Mouse (Mus musculus) midbrain, embryonic 10.5 days (tissue): ENCODE measurements around the gene Clta. TPM values are rescaled to one million over a fixed set of nuclear protein-coding genes. Genes with fewer than 3 reads are reported as not detected.

Experiments used
- DNase-seq: peaks from one replicate; pipeline ENCODE4 v3.0.0-alpha.2; 2017; ENCODE audit warnings: low spot score
- H3K27ac ChIP-seq: fragments of 300-500 bp; sonication (generic); replicated peaks from 2 replicates; pipeline ENCODE4 v1.5.1; 2016; ENCODE audit warnings: mild to moderate bottlenecking
- H3K27me3 ChIP-seq: fragments of 300-500 bp; sonication (generic); 2 replicates; pipeline ENCODE4 v1.6.1; 2016; ENCODE audit warnings: low read depth, mild to moderate bottlenecking; ENCODE audit not compliant: poor library complexity, severe bottlenecking
- H3K36me3 ChIP-seq: fragments of 300-500 bp; sonication (generic); 2 replicates; pipeline ENCODE4 v1.6.1; 2016; ENCODE audit warnings: mild to moderate bottlenecking, moderate library complexity
- H3K4me1 ChIP-seq: fragments of 300-500 bp; sonication (generic); 2 replicates; pipeline ENCODE4 v1.6.1; 2016
- H3K4me3 ChIP-seq: fragments of 300-500 bp; sonication (generic); 2 replicates; pipeline ENCODE4 v1.5.1; 2016; ENCODE audit warnings: mild to moderate bottlenecking, moderate library complexity
- H3K9me3 ChIP-seq: fragments of 300-500 bp; sonication (generic); replicated peaks from 2 replicates; pipeline ENCODE4 v1.6.1; 2016; ENCODE audit warnings: mild to moderate bottlenecking
- WGBS: fragments of 180-500 bp; shearing (Covaris S2); methylation state at CpG from one replicate; pipeline ENCODE4 v1.1.7; 2016; 5-methylcytosine and 5-hydroxymethylcytosine counted together
- polyA plus RNA-seq: library from polyadenylated mRNA; unstranded; fragments of >200 nt; fragmentation: Nextera tagmentation; extraction: Ambion mirVana; gene quantifications from 2 replicates; pipeline ENCODE4 v1.2.1, GENCODE M21; 2016

Gene Clta
- polyA plus RNA-seq, 1 experiment from 2014 or later: 190 TPM

DNA sequence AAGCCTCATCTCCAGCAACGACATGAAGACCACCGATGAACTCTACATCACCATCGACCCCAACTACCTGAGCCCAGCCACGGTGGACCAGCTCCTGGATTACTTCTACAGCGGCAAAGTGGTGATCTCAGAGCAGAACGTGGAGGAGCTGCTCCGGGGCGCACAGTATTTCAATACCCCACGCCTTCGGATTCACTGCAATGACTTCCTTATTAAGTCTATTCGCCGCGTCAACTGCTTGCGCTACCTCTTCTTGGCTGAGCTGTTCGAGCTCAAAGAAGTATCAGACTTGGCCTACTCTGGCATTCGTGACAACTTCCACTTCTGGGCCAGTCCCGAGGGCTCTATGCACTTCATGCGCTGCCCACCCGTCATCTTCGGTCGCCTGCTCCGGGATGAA is 20.5 kb upstream of the Clta start:
- DNase-seq: no peak
- WGBS: 92% methylated on average over 22 of the region's 22 CpGs
- no peaks in the 10 kb centered on the region for H3K9me3 ChIP-seq
- no peak overlapping the region for H3K4me3 ChIP-seq
- H3K27ac ChIP-seq: no peak overlapping the region
- H3K27me3 ChIP-seq: peaks cover 72% of the 10 kb centered on the region
- H3K4me1 ChIP-seq: peaks cover 14% of the 10 kb centered on the region
- no peaks in the 10 kb centered on the region for H3K36me3 ChIP-seq

DNA sequence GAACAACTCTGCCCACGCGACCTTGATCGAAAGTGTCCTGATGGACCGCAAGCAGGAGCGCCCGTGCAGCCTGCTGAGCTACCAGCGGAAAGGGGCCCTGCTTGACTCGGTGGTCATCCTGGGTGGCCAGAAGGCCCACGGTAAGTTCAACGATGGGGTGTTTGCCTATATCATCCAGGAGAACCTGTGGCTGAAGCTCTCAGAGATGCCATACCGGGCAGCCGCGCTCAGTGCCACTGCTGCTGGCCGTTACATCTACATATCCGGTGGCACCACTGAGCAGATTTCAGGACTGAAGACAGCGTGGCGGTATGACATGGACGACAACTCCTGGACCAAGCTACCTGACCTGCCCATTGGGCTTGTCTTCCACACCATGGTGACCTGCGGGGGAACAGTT is 19.9 kb upstream of the Clta start:
- Histone ChIP-seq H3K27ac (no peak overlapping the region), H3K9me3 (no peaks in the 10 kb centered on the region), H3K27me3 (peaks cover 68% of the 10 kb centered on the region), H3K4me3 (no peak overlapping the region), H3K4me1 (peaks cover 8% of the 10 kb centered on the region), H3K36me3 (no peaks in the 10 kb centered on the region)
- DNase-seq: no peak
- 90% methylated on average over 19 of the region's 19 CpGs for WGBS

DNA sequence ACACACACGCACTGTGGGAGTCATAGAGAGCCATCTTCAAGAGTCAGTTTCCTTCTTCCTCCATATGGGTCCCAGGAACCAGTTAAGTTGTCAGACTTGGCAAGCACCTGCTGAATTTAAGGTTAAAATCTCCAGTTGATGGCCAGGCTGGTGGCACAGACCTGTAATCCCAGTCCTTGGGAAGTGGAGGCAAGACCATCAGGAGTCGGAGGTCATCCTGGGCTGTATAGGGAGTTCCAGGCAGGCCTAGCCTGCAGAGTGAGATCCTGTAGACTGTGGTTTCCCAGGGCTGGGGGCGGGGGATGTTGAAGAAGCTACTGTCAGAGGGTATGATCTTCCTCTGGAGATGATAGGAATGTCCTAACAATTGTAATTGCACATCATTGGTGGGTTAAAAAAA is 15.3 kb upstream of the Clta start:
- H3K27me3 ChIP-seq: peaks cover 22% of the 10 kb centered on the region
- no peak overlapping the region for H3K4me3 ChIP-seq
- H3K4me1 ChIP-seq: 0 out of 2 replicates have a peak, but pooled peaks cover 3% of the 10 kb centered on the region
- no peaks in the 10 kb centered on the region for H3K9me3 ChIP-seq
- H3K27ac ChIP-seq: no peak overlapping the region
- 90% methylated on average over 3 of the region's 3 CpGs for WGBS
- DNase-seq: no peak
- no peaks in the 10 kb centered on the region for H3K36me3 ChIP-seq

DNA sequence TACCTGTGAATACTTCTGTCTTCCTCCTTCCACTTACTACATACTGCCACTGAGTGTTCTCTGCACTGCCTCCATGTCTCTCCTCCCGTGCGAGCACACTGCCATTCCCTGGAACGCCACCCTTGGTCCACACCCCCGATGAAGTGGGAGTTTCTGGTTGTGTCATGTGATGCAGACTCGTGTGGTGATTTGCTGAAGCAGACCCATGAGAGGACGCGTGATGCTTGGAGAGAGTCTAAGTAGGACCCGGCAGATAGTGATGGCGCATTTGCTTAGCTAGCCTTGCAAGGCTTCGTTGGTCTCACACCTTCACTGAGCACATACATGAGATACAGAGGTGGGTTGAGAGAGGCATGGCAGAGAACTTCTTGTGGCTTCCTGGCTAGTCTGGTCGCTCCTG is 11.2 kb upstream of the Clta start:
- no peak for DNase-seq
- Histone ChIP-seq H3K27ac (no peak overlapping the region), H3K4me3 (no peak overlapping the region), H3K36me3 (no peaks in the 10 kb centered on the region), H3K9me3 (no peaks in the 10 kb centered on the region), H3K27me3 (no peaks in the 10 kb centered on the region), H3K4me1 (0 out of 2 replicates have a peak, but pooled peaks cover 3% of the 10 kb centered on the region)
- 94% methylated on average over 11 of the region's 11 CpGs for WGBS

DNA sequence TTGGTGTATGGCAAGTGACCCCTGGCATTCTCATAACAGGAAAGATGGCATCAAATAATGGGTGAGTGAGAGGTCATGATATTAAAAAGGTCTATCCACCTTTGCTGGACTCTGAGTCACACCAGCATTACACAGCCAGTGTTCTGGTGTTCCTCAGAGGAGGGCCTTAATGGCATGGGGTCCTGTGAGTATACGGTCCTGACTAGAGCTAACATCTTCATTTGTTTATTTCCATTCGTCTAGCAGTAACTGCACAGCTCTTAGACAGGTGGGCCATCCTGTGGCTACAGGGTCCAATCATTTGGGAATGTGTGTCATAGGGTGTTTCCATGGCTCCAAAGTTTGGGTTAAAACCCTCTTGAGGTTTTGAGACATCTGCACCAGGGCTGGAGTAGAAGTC is 9.9 kb upstream of the Clta start:
- no peak overlapping the region for H3K4me3 ChIP-seq
- 77% methylated on average over 2 of the region's 2 CpGs for WGBS
- no peak for DNase-seq

DNA sequence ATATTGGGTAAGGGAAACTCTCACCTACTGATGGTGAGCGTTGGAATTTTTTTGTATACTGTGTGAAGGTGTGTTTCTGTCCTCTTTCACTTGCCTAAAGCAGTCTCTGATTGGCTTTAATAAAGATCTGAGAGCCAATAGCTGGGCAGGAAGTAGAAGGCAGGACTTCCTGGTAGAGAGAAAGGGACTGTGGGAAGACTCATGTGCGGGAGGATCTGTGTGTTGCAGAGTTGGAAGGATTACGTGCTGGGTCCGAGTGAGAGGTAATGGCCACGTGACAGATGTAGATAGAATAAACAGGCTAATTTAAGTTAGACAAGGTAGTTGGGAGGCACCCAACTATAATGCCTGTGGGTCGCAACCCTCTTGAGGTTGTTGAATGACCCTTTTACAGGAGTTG is 630 bp upstream of the Clta start:
- DNase-seq: no peak
- WGBS: 88% methylated on average over 6 of the region's 6 CpGs
- no peaks in the 10 kb centered on the region for H3K27me3 ChIP-seq

More for the DNA sequence above, 9.9 kb upstream of the Clta start:
- Histone ChIP-seq H3K9me3 (peaks cover 2% of the 10 kb centered on the region; the same call in 1 of the 2 replicates), H3K27ac (no peak overlapping the region), H3K27me3 (no peaks in the 10 kb centered on the region), H3K4me1 (no peaks in the 10 kb centered on the region), H3K36me3 (no peaks in the 10 kb centered on the region)

DNA sequence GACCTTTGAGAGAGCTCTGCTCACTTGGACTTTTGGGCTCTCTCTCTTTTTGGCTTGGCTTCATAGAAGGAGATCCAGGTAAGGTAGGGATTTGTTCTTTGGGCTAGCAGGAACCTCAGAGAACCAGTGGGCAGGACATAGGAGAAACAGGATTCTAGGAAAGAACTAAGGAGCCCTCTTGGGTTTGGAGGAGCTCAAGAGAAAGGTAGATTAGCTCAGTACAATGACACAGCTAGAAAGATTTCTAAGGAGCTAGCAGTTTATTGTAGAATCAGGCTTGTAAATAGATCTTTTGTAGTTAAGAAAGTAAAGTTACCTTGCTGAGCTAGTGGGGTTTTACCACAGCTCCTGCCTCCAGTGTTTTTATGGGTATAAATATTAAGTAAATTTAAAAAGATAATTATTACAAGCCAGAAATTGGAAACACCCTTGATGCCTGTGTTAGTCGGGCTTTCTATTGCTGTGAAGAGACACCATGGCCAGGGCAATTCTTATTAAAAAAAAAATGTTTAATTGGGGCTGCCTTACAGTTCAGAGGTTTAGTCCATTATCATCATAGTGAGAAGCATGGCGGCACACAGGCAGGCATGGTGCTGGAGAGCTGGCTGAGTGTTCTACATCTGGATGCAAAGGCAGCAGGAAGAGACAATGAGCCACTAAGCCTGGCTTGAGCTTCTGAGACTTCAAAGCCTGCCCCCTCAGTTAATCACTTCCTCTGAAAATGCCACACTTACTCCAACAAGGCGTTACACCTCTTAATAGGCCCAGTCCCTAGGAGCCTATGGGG is 564 bp downstream of the Clta start:
- Histone ChIP-seq H3K4me1 (no peaks in the 10 kb centered on the region), H3K27me3 (no peaks in the 10 kb centered on the region), H3K9me3 (no peaks in the 10 kb centered on the region), H3K36me3 (no peaks in the 10 kb centered on the region), H3K27ac (no peak overlapping the region), H3K4me3 (no peak overlapping the region)
- DNase-seq: no peak
- 74% methylated on average over 3 of the region's 3 CpGs for WGBS

More for the DNA sequence above, 630 bp upstream of the Clta start:
- H3K36me3 ChIP-seq: no peaks in the 10 kb centered on the region
- H3K27ac ChIP-seq: no peak overlapping the region
- H3K4me3 ChIP-seq: no peak overlapping the region
- peaks cover 5% of the 10 kb centered on the region; the same call in 1 of the 2 replicates for H3K9me3 ChIP-seq
- no peaks in the 10 kb centered on the region for H3K4me1 ChIP-seq

DNA sequence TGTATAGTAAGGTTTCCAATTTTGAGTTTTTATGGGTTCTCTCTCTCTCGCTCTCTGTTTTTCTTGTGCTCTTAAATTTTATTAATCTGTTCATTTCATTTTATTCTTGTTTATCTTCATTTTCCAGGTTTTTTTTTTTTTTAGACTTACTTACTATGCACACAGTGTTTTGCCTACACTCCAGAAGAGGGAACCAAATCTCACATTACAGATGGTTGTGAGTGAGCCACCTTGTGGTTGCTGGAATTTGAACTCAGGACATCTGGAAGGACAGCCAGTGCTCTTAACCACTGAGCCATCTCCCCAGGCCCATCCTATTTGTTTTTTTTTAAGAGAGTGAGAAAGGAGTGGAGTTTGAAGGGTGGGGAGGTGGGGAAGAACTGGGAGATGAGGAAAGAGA is 5.9 kb downstream of the Clta start:
- Histone ChIP-seq H3K27ac (no peak overlapping the region), H3K4me1 (peaks cover 23% of the 10 kb centered on the region), H3K36me3 (no peaks in the 10 kb centered on the region), H3K4me3 (no peak overlapping the region), H3K27me3 (peaks cover 6% of the 10 kb centered on the region; the same call in 1 of the 2 replicates), H3K9me3 (no peaks in the 10 kb centered on the region)
- DNase-seq: no peak
- WGBS: 89% methylated on average over 1 of the region's 1 CpGs

DNA sequence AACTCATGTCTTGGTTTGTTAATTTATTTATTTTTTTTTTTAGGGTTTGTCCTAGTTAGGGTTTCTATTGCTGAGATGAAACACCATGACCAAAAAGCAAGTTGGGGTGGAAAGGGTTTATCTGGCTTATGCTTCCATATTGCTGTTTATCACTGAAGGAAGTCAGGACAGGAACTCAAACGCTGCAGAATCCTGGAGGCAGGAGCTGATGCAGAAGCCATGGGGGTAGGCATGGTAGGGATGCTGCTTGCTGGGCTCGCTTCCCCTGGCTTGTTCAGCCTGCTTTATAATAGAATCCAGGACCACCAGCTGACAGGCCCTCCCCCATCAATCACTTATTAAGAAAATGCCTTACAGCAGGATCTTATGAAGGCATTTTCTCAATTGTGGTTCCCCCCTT is 6.6 kb downstream of the Clta start:
- Histone ChIP-seq H3K4me3 (no peak overlapping the region), H3K36me3 (peaks cover 5% of the 10 kb centered on the region; the same call in 1 of the 2 replicates), H3K27me3 (peaks cover 13% of the 10 kb centered on the region; the same call in 1 of the 2 replicates), H3K4me1 (peaks cover 25% of the 10 kb centered on the region), H3K9me3 (no peaks in the 10 kb centered on the region), H3K27ac (no peak overlapping the region)
- no peak for DNase-seq
- 48% methylated on average over 2 of the region's 2 CpGs for WGBS

DNA sequence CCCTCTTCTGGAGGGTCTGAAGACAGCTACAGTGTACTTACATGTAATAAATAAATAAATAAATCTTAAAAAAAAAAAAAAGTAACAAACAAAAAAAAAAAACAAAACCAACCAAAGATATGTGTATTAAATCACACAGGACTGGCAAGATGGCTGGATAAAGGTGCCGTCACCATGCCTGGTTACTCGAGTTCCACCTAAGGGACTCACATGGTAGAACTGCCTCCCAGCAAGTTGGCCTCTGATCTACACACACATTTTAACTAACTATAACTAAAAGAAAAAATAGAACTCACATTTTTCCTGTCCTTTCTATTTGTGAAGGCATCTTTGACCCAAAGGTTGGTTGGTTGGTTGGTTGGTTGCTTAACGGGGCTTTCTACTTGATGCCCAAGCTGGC is 7.5 kb downstream of the Clta start:
- Histone ChIP-seq H3K36me3 (peaks cover 14% of the 10 kb centered on the region; the same call in 1 of the 2 replicates), H3K9me3 (no peaks in the 10 kb centered on the region), H3K27me3 (peaks cover 22% of the 10 kb centered on the region; the same call in 1 of the 2 replicates), H3K27ac (peak overlapping the region; percentile 86), H3K4me1 (peaks cover 28% of the 10 kb centered on the region), H3K4me3 (peak overlapping the region; percentile 100)
- 82% methylated on average over 3 of the region's 3 CpGs for WGBS
- no peak for DNase-seq

DNA sequence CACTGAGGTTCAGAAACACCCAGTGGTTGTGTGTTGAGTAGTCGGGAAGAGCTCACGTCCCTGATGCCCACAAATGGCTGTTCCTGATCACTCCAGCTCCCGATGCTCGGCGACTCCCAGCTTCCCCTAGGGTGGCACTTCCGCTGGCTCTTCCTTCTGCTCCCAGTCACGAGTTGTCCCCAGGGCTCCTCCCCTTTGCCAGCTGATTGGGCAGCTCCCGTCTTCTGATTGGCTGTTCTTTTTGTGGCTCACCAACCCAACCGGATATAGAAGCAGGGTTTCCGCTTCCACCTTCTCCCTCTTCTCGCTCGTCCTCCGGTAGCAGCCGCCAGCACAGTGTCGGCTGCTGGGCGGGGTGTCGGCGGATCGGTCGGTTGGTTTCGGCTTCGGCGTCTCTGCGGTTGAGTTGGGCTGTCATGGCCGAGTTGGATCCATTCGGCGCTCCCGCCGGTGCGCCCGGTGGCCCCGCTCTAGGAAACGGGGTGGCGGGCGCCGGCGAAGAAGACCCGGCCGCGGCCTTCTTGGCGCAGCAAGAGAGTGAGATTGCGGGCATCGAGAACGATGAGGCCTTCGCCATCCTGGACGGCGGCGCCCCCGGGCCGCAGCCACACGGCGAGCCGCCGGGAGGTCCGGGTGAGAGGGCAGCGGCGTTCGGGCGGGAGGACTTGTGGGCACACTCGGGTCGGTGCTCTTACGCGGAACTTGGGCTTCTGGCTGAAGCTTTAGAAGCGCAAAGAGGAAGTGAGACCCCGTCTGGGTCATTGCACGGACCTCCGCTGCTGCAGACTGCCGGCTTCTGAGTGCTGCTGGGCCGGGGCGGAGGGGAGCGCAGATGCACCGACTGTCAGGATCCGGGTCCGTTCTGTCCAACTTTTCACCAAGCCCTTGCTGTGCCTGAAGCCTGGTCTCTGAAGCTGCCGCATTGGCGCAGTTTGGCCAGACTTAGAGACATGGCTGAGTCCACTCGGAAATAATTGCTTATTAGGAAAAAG is 8.4 kb downstream of the Clta start:
- under 1% methylated on average over 77 of the region's 77 CpGs for WGBS
- no peaks in the 10 kb centered on the region for H3K9me3 ChIP-seq

DNA sequence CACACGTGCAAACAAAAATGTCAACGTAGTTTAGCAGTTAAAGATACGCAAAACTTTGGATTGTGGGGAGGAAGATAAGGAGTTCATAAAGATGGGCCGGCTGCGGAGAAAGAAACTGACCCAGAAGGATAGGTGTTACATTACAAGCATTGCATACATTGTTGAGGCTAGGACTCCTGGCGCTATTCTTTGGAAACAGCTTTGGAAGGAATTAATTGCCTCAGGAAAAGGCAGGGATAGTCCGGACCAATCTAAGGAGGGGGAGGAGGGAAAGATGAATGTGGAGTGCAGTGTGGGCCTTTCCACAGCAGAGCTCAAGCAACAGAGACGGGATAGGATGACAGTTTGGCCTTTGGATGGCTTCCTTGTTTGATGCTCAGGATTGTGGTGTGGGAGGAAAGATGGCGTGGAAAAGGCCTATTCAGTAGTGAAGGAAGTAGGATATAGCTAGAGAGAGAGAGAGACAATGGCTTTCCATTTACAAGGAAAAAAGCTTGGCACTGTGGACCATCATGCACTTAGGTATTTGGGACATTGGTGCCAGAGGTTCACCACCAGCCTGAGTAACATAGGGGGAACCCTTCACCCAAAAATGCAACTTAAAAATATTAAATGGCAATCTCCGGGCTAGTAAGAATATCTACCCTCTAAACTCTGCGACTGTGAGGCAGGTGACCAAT is 9.3 kb downstream of the Clta start:
- WGBS: 34% methylated on average over 11 of the region's 11 CpGs
- Histone ChIP-seq H3K36me3 (peaks cover 19% of the 10 kb centered on the region), H3K4me3 (peak overlapping the region; percentile 100), H3K27me3 (peaks cover 38% of the 10 kb centered on the region), H3K9me3 (no peaks in the 10 kb centered on the region), H3K4me1 (peaks cover 28% of the 10 kb centered on the region), H3K27ac (peak overlapping the region; percentile 86; the same call in 1 of the 2 replicates)
- no peak for DNase-seq

More for the DNA sequence above, 8.4 kb downstream of the Clta start:
- peaks cover 29% of the 10 kb centered on the region; the same call in 1 of the 2 replicates for H3K27me3 ChIP-seq
- DNase-seq: peak; percentile 95
- H3K36me3 ChIP-seq: peaks cover 14% of the 10 kb centered on the region; the same call in 1 of the 2 replicates
- H3K4me1 ChIP-seq: peaks cover 28% of the 10 kb centered on the region
- H3K4me3 ChIP-seq: peak overlapping the region; percentile 100
- H3K27ac ChIP-seq: peak overlapping the region; percentile 86
